Mouse (Mus musculus): ENCODE results near the gene Tmem94. TPM values are rescaled to one million over a fixed set of nuclear protein-coding genes. Genes with fewer than 3 reads are reported as not detected.

Tmem94 gene
- polyA plus RNA-seq, 1 experiment from 2014 or later = 20.3 TPM

DNA sequence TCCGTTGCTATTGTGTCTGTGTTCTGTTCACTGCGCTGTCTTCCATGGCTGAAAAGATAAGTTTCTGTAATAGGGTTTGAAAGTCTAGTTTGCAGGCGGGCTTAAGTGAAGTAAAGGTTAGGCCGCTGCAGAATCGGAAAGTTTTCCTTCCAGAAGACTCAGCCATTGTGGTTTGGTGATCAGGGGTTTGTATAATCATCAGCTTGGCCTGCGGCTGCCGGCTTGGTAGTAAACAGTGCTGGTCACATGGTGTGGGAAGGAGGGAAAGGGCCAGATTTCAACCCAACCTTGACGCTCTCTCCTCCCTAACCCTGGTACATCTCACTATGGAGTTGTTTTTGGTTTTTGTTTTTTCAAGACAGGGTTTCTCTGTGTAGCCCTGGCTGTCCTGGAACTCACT is 1.7 kb downstream of the Tmem94 start:
- no peaks in the 10 kb centered on the region for H3K9me3 ChIP-seq (replicated peaks)
- 91% methylated on average over 8 of the region's 8 CpGs for WGBS
- no peaks in the 10 kb centered on the region for H3K27me3 ChIP-seq (replicated peaks)
- peak overlapping the region; percentile 80 for H3K4me2 ChIP-seq
- no peak overlapping the region for H3K9ac ChIP-seq (replicated peaks)
- peak overlapping the region; percentile 94 for H3K27ac ChIP-seq (replicated peaks)
- no peak for ATAC-seq (ENCODE audit: low FRiP score)
- H3K36me3 ChIP-seq = no peaks in the 10 kb centered on the region
- peak overlapping the region; percentile 91; the same call in 1 of the 2 replicates for H3K4me3 ChIP-seq (replicated peaks)
- H3K4me1 ChIP-seq = peaks cover 37% of the 10 kb centered on the region

DNA sequence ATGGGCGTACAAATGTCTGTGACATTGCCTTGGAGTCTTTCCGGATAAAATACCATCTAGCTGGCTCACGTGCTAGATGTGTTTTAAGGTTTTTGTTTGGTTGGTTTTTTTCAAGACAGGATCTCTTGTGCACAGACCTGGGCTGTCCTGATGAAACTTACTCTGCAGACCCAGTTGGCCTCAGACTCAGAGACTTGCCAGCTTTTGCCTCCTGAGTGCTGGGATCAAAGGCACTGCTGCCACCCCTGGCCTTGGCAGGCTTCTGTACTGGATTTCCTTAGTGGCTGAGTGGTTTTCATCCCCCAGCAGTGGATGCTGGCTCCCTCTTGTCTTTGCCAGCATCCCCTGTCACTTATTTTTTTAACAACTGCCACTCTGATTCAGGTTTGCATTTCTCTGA is 3.7 kb downstream of the Tmem94 start:
- H3K27ac ChIP-seq (replicated peaks) = peak overlapping the region; percentile 45
- no peak overlapping the region for H3K4me2 ChIP-seq

DNA sequence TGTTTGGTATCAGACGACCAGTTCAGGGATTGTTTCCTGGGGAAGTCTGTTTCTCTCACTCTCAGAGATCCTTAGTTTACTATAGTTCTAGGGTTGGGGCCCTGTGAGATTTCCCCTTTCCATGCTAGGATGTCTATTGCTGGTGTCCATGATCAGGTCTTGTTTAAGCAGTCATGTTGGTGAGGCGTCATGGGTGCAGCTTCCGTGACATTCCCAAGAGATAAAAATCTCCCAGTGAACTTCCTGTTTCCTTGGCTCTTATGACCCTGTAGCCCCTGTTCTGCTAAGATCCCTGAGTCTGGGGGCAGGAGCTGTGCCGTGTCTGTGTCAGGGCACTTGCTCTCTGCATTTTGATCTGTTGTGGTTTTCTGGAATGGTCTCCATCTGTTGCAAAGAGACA is 9.4 kb downstream of the Tmem94 start:
- Histone ChIP-seq H3K27me3 (replicated peaks) (no peaks in the 10 kb centered on the region), H3K4me3 (replicated peaks) (no peak overlapping the region), H3K4me1 (peaks cover 41% of the 10 kb centered on the region), H3K36me3 (no peaks in the 10 kb centered on the region), H3K27ac (replicated peaks) (no peak overlapping the region), H3K9ac (replicated peaks) (no peak overlapping the region), H3K9me3 (replicated peaks) (no peaks in the 10 kb centered on the region), H3K4me2 (no peak overlapping the region)
- WGBS = 79% methylated on average over 4 of the region's 4 CpGs
- no peak for ATAC-seq (ENCODE audit: low FRiP score)

More for the DNA sequence above, 3.7 kb downstream of the Tmem94 start:
- peaks cover 37% of the 10 kb centered on the region for H3K4me1 ChIP-seq
- no peaks in the 10 kb centered on the region for H3K9me3 ChIP-seq (replicated peaks)
- WGBS = 86% methylated on average over 3 of the region's 3 CpGs
- no peak for ATAC-seq (ENCODE audit: low FRiP score)
- H3K36me3 ChIP-seq = no peaks in the 10 kb centered on the region
- no peak overlapping the region for H3K4me3 ChIP-seq (replicated peaks)
- H3K27me3 ChIP-seq (replicated peaks) = no peaks in the 10 kb centered on the region
- no peak overlapping the region for H3K9ac ChIP-seq (replicated peaks)

DNA sequence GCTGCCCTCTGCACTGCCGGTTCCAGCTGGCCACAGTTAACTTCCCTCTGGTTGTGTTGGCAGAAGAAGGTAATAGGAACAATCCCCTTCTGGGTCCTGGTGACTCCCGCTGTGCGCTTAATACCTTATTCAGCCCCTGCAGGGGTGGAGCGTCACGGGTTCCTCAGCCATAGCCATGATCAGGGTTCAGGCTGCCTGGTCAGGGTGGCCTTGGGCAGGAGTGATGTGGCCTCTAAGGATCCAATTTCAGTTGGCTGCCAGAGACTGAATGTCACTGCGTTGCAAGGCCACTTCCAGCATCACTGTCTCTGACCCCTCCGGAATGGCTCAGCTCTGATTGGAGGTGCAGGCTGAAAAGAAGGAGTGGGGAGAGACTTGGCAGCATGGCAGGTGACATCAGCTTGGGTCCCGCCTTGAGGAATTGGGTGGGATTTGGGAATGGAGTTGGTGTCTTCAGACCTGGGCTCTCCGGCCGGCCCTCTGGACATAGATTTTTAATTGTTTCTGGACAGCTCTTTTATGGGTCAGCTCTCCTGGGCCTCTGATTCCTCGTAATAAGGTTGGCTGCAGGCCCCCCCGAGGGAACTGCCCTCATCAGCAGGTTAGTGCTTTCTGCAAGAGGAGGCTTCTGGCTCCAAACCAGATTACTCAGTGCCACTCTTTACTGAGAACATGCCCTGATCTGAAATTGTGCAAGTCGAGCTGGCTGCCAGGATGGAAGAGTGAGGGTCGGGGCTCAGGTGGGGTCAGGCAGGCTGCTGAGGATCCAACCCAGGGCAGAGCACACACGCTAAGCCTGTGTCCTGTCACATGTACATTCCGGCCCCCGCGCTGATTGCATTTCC is 10.8 kb downstream of the Tmem94 start:
- H3K9ac ChIP-seq (replicated peaks) = no peak overlapping the region; the same call in 1 of the 2 replicates
- peak overlapping the region; percentile 22 for H3K4me2 ChIP-seq

DNA sequence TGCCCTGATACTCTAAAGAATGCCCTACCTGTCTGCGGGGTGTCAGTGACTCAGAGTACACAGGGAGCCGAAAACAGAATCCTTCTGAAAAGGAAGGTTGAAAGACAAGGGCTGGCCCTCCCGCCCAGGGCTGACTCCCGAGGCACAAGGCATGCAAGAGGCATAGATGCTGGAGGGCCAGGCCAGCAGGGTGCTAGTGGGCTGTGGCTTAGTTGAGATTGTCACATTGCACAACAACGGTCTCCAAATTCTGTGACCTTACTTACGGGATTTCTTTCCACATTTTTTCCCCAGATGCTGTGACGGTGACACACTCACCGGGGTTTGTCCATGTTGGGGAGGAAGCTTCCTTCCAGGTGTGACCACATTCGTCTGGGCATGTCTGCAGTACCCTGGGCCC is 11.7 kb downstream of the Tmem94 start:
- Histone ChIP-seq H3K4me1 (peaks cover 57% of the 10 kb centered on the region), H3K27me3 (replicated peaks) (no peaks in the 10 kb centered on the region), H3K9me3 (replicated peaks) (no peaks in the 10 kb centered on the region), H3K36me3 (no peaks in the 10 kb centered on the region), H3K9ac (replicated peaks) (no peak overlapping the region), H3K4me2 (no peak overlapping the region), H3K27ac (replicated peaks) (no peak overlapping the region), H3K4me3 (replicated peaks) (no peak overlapping the region)
- WGBS = 70% methylated on average over 9 of the region's 9 CpGs
- no peak for ATAC-seq (ENCODE audit: low FRiP score)

More for the DNA sequence above, 10.8 kb downstream of the Tmem94 start:
- no peaks in the 10 kb centered on the region for H3K36me3 ChIP-seq
- WGBS = 31% methylated on average over 18 of the region's 18 CpGs
- H3K4me1 ChIP-seq = peaks cover 48% of the 10 kb centered on the region
- no peak for ATAC-seq (ENCODE audit: low FRiP score)
- H3K4me3 ChIP-seq (replicated peaks) = no peak overlapping the region
- H3K27ac ChIP-seq (replicated peaks) = peak overlapping the region; percentile 54; the same call in 1 of the 2 replicates
- H3K9me3 ChIP-seq (replicated peaks) = no peaks in the 10 kb centered on the region
- no peaks in the 10 kb centered on the region for H3K27me3 ChIP-seq (replicated peaks)

DNA sequence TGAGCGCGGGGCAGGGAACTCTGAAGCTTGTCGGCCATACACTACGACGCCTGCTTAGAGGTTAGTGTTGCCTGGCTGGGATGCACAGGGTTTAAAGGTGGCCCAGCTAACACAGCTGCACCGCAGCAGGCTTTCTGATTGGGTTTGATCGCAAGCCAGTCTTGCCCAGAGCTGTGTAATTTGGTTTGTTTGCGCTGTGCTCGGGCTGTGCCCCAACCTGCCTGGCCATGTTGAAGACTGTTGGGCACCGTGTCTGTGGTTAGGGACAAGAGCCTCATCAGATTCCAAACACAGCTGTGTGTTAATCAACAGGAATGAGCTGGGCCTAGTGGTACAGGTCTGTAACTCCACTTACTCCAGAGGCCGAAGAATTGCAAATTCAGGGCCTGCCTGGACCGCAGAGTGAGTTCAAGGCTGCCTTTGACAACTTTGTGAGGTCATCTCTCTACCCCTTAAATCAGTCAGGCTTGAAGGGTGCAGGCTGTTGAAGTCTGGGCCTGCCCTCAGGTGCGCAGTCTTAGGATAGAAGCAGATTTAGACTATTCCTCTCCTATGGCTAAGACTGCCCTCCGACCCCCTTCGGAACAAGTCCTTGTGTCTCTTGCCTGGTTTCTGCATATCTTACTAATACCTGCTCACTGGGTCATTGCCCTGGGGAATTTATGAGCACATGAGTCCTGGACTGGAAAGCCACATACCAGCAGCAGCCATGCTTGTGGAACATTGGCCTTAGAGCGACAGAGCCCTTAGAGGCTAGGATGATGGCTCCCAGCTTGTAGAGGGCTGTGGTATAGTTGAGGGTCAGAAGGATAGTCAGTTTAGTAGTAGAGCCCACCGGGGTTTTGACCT is 12.5 kb downstream of the Tmem94 start:
- Histone ChIP-seq H3K9me3 (replicated peaks) (no peaks in the 10 kb centered on the region), H3K4me2 (no peak overlapping the region), H3K27me3 (replicated peaks) (no peaks in the 10 kb centered on the region), H3K4me3 (replicated peaks) (no peak overlapping the region), H3K27ac (replicated peaks) (no peak overlapping the region), H3K4me1 (peaks cover 65% of the 10 kb centered on the region), H3K36me3 (no peaks in the 10 kb centered on the region), H3K9ac (replicated peaks) (no peak overlapping the region)
- 86% methylated on average over 17 of the region's 17 CpGs for WGBS
- no peak for ATAC-seq (ENCODE audit: low FRiP score)

DNA sequence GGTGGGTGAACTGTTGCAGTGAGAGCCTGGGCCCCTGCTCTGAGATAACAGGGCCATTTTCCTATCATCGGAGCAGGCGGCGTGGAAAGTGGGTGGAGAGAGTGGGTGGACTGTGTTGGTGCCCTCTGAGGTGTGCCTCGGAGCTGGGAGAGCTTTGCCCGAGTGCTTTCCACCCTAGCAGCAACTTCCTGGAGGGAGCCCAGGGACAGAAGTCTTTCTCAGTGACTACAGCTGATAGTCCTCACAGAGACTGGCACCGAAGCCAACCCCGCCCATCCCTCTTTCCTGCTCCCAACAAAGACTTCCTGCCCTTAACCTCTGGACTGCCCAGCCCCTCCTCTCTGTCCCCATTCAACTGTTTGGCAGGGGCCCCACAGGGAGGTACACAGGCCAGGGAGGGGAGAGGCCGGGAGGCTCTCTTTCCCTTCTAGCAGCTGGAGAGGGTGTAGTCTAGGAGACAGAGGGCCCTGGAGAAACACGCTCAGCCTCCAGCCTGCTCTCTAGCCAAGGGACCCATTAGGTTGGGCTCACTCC is 13.9 kb downstream of the Tmem94 start:
- no peaks in the 10 kb centered on the region for H3K9me3 ChIP-seq (replicated peaks)
- H3K4me2 ChIP-seq = peak overlapping the region; percentile 19; the same call in 1 of the 2 replicates
- H3K36me3 ChIP-seq = no peaks in the 10 kb centered on the region
- no peak overlapping the region for H3K9ac ChIP-seq (replicated peaks)
- H3K4me1 ChIP-seq = peaks cover 71% of the 10 kb centered on the region
- H3K4me3 ChIP-seq (replicated peaks) = no peak overlapping the region
- WGBS = 6% methylated on average over 9 of the region's 9 CpGs
- peak overlapping the region; percentile 87 for H3K27ac ChIP-seq (replicated peaks)
- no peaks in the 10 kb centered on the region for H3K27me3 ChIP-seq (replicated peaks)
- ATAC-seq (ENCODE audit: low FRiP score) = peak; percentile 71

DNA sequence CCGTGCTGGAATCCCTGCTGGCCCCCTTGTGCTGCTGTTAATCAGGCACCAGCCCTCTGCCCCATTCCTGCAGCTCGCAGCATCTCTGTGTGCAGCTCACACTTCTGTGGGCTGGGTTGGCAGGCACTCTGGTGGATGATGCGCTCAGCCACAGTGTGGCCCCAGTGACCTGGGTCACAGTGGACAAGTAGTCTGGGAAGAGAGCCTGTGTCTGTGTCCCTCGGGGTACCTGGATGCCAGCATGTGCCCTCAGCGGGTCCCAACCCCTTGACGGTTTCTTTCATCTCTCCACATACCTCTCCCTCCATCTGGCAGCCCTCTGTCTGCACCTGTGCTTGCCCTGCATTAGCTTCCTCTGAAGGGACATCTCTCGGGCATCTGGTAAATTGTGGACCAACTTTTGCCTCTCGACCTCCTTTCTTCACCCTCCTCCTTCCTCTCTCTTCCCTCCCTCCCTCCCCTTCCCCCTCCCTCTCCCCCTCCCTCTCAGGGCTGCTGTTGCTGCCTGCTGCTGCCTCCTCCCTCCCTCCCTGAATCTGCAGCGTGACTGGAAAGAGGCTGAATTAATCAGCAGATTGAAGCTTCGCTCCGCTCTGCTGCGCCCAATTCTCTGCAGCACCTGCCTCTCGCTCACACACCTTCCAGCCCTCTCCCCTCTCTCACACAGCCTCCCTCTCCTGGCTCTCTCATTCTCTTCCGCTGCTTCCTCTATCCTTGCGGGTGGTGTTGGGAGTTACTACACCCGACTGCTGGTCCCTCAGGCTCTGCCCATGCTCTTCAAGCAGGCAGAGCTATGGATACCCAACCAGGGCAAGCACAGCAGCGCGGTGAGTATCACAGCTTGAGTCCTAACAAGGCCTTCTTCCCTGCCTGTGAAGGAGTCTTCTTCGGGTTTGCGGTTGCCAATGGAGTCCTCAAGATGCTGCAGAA is 15.2 kb downstream of the Tmem94 start:
- Histone ChIP-seq H3K9ac (replicated peaks) (peak overlapping the region; percentile 41), H3K36me3 (no peaks in the 10 kb centered on the region), H3K27me3 (replicated peaks) (no peaks in the 10 kb centered on the region), H3K4me1 (peaks cover 70% of the 10 kb centered on the region), H3K4me3 (replicated peaks) (peak overlapping the region; percentile 31), H3K4me2 (peak overlapping the region; percentile 54), H3K27ac (replicated peaks) (peak overlapping the region; percentile 87), H3K9me3 (replicated peaks) (no peaks in the 10 kb centered on the region)
- ATAC-seq (ENCODE audit: low FRiP score) = peak; percentile 77
- WGBS = 9% methylated on average over 20 of the region's 20 CpGs

DNA sequence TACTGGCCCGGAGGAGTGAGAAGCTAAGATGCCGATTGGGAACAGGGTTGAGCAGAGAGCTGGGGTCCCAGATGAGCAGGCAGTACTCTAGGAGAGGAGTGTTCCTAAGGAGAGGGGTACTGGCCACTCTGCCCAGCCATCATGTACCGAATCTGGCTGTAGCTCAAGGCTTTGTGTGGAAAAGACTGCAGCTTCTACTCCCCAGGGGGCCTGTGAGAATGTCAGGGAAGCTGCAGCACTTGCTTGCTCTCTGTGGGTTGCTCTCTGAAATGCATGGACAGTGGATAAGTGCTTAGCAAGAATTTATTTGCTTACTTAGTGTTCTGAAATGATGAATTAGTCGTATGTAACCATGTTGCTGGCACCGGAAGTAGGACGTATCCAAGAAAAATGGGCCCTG is 21.2 kb downstream of the Tmem94 start:
- Histone ChIP-seq H3K4me3 (replicated peaks) (no peak overlapping the region), H3K27me3 (replicated peaks) (no peaks in the 10 kb centered on the region), H3K36me3 (peaks cover 22% of the 10 kb centered on the region), H3K9me3 (replicated peaks) (no peaks in the 10 kb centered on the region), H3K27ac (replicated peaks) (peak overlapping the region; percentile 49), H3K9ac (replicated peaks) (no peak overlapping the region), H3K4me1 (peaks cover 41% of the 10 kb centered on the region), H3K4me2 (no peak overlapping the region)
- ATAC-seq (ENCODE audit: low FRiP score) = no peak
- 60% methylated on average over 6 of the region's 6 CpGs for WGBS

DNA sequence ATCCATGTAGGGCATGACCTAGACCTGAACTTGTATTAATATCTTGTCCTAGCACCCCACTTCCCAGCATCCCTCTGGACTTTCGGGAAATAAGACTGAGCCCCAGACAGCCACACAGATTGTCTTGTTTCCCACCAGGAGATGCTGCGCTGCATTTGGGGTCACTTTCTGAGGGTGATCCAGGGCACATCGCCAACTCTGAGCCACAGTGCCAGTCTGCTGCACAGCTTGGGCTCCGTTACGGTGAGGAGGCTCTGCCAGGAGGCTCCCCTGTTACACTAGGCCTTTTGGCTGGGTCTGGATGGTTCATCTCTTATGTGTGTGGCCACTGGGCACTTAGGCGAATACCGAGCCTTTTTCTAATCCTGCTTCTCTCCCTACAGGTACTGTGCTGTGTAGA is 24.6 kb downstream of the Tmem94 start:
- no peak overlapping the region for H3K4me3 ChIP-seq (replicated peaks)
- no peak for ATAC-seq (ENCODE audit: low FRiP score)
- no peak overlapping the region for H3K4me2 ChIP-seq
- H3K36me3 ChIP-seq = peaks cover 55% of the 10 kb centered on the region
- H3K27ac ChIP-seq (replicated peaks) = no peak overlapping the region
- no peaks in the 10 kb centered on the region for H3K27me3 ChIP-seq (replicated peaks)
- H3K9ac ChIP-seq (replicated peaks) = no peak overlapping the region
- H3K4me1 ChIP-seq = peaks cover 23% of the 10 kb centered on the region
- WGBS = 85% methylated on average over 7 of the region's 7 CpGs
- H3K9me3 ChIP-seq (replicated peaks) = no peaks in the 10 kb centered on the region

DNA sequence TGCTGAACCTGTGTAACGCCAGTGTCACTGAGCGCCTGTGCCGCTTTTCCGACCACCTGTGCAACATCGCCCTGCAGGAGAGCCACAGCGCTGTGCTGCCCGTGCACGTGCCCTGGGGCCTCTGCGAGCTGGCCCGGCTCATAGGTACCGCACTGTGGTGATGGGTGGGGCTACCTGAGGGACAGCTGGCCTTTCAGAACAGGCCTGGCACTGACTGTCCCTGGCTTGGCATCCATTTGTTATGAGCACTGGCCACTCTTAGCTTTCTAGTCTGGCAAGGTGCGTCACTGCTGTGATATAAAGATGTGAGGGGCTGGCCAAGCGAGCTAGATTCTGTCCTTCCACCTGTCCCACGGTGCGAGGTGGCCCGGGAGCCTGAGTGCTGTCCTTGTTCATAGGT is 26.7 kb downstream of the Tmem94 start:
- H3K27me3 ChIP-seq (replicated peaks) = no peaks in the 10 kb centered on the region
- H3K27ac ChIP-seq (replicated peaks) = no peak overlapping the region
- no peak overlapping the region for H3K4me3 ChIP-seq (replicated peaks)
- peaks cover 77% of the 10 kb centered on the region for H3K36me3 ChIP-seq
- H3K4me1 ChIP-seq = peaks cover 5% of the 10 kb centered on the region; the same call in 1 of the 2 replicates
- no peak overlapping the region for H3K9ac ChIP-seq (replicated peaks)
- 97% methylated on average over 16 of the region's 16 CpGs for WGBS
- H3K9me3 ChIP-seq (replicated peaks) = no peaks in the 10 kb centered on the region
- no peak overlapping the region for H3K4me2 ChIP-seq
- ATAC-seq (ENCODE audit: low FRiP score) = no peak
